Mouse (Mus musculus): ENCODE results near the gene Paip2b.

DNA sequence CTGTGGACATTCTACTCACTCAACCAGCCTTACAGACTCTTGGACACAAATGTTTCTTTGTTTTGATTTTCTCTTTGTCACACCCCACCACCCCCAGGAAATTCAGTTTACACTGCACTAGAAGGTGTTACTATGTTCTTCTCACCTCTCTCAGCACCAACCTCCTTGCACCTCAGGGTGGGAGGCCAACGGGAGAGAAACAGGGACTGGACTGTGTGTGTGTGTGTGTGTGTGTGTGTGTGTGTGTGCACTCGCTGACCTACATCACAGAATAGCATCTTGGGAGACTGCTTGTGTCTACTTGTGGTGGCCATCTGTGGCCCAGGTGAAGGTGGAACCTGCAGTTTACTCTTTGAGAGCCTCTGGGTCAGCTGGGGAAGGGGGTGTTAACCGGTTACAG is 45.1 kb downstream of the Paip2b start:
- TF ChIP-seq CTCF (IDR thresholded peaks at IDR 0.05; ENCODE audit: extremely low read depth, insufficient read depth, low read length) = no peak
- no peak for TF ChIP-seq POLR2A (IDR thresholded peaks at IDR 0.05; ENCODE audit: extremely low read depth, insufficient read depth, low read length)

Data from cortical plate, adult 2 months (tissue).